Mouse (Mus musculus) adrenal gland, postnatal 10 days (tissue): ENCODE measurements around the gene Ttc23. TPM values are rescaled to one million over a fixed set of nuclear protein-coding genes. Genes with fewer than 3 reads are reported as not detected.

Source experiments
- DNase-seq: peaks from one replicate; pipeline ENCODE4 v3.0.0; 2021; ENCODE audit warnings: mixed read lengths
- microRNA-seq: library from miRNA; unstranded; fragments of <30 nt; microRNA quantifications from one replicate; pipeline ENCODE4 v1.2.0, GENCODE M21; 2021
- total RNA-seq, 2 experiments: library from RNA; stranded (reverse); gene quantifications; 2 replicates each; pipeline ENCODE4 v1.2.3; 2021

Gene Ttc23
- total RNA-seq, 2 experiments from 2014 or later: 30.5 to 42.8 TPM

DNA sequence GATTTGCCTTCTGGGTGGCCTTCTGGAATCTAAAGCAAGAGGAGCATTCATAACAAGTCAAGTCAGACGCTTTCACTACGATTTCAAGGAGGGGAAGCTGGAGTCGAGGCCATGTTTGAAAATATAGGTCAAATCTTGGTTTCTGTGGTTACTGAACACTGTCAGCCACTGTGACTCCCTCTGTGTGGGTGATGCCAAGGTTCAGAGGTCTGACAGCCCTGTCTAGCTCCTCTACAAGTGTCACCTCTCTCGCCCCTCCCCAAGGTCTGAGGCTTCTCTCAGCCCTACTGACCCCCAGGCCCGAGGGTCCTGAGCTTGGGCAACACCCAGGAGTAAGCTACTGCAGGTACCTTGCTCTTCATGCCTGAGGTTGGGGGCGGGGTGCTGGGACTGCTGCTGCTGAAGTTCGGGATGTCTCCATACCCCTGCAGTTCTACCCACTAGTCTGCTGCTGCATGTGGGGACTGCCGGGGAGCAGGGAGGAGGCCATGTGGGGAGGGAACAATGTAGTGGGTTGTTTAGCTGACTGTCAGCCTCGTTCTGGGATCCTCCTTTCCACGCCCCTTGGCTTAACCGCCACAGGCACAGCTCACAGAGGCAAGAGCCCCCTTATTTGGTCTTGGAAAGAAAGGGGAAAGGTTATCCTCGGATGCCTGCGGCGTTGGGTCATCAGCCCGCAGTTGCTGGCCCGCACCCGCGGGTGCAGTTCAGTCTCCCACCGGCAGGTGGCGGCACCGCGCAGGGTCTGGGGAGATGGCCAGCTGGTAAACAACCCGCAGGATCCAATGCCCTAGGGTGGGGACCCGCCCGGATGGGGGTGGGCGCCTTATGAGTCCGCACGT lies 156.0 kb downstream of the Ttc23 start:
- peak; percentile 96 for DNase-seq

GRCm38 (mm10) chr7:67803857-67804215 lies 156.6 kb downstream of the Ttc23 start:
- DNase-seq: no peak

Small RNA genes within 50 kb of the gene (microRNA-seq; reads per million reads assigned to microRNA genes)
- gene Gm23844: not detected

Other genes starting within 250 kb of the Ttc23 start
- 10 to 100 TPM; 17.6 to 19.3 TPM for gene Lrrc28, start 2.1 kb upstream of the Ttc23 start, total RNA-seq
- gene Synm, start 112.3 kb downstream of the Ttc23 start, total RNA-seq: 10 to 100 TPM in 1 of 2 experiments, 1 to 10 TPM in 1; 5.9 to 10.9 TPM